Mouse (Mus musculus): ENCODE results near the gene Prpsap2. TPM values are rescaled to one million over a fixed set of nuclear protein-coding genes. Genes with fewer than 3 reads are reported as not detected.
A peak's percentile ranks its signal among the peaks of the same experiment; 100 is the strongest.
"Not testable (repeated sequence)": the region's sequence is repeated elsewhere in the genome, so short reads cannot be mapped to it uniquely, and the experiment has no call there.

The Prpsap2 gene
- total RNA-seq (2022): 10 to 100 TPM; 30.4 to 39.7 (median 36.2) TPM

GRCm38 (mm10) chr11:61761584-61762407 lies at the start of gene Prpsap2:
Gene Prpsap2 (minus strand): TSS chr11:61762088.
- peak; percentile 99 for DNase-seq

- DNase-seq: no peak
These were observed 47.9 kb upstream of the Prpsap2 start for GRCm38 (mm10) chr11:61809793-61810192.

GRCm38 (mm10) chr11:61808551-61809117 lies 46.7 kb upstream of the Prpsap2 start:
- no peak for DNase-seq

GRCm38 (mm10) chr11:61793441-61793840 lies 31.6 kb upstream of the Prpsap2 start:
- DNase-seq: no peak

GRCm38 (mm10) chr11:61788550-61788949 lies 26.7 kb upstream of the Prpsap2 start:
- DNase-seq: no peak

- not testable (repeated sequence) for DNase-seq
These were observed 20.6 kb upstream of the Prpsap2 start for GRCm38 (mm10) chr11:61782526-61782925.

GRCm38 (mm10) chr11:61774551-61775149 lies 12.8 kb upstream of the Prpsap2 start:
- DNase-seq: no peak

- no peak for DNase-seq
These were observed 1.4 kb downstream of the Prpsap2 start for GRCm38 (mm10) chr11:61760518-61760917.

- no peak for DNase-seq
These were observed 4.7 kb downstream of the Prpsap2 start for GRCm38 (mm10) chr11:61757151-61757550.

- DNase-seq: no peak
These were observed 10.3 kb downstream of the Prpsap2 start for GRCm38 (mm10) chr11:61751612-61752011.

GRCm38 (mm10) chr11:61747161-61747560 lies 14.7 kb downstream of the Prpsap2 start:
- no peak for DNase-seq

- DNase-seq: no peak
These were observed 16.1 kb downstream of the Prpsap2 start for GRCm38 (mm10) chr11:61745781-61746180.

- DNase-seq: no peak
These were observed 17.4 kb downstream of the Prpsap2 start for GRCm38 (mm10) chr11:61744460-61744859.

- DNase-seq: no peak
These were observed 18.1 kb downstream of the Prpsap2 start for GRCm38 (mm10) chr11:61743768-61744167.

GRCm38 (mm10) chr11:61740500-61740899 lies 21.4 kb downstream of the Prpsap2 start:
- no peak for DNase-seq

GRCm38 (mm10) chr11:61737290-61737689 lies 24.6 kb downstream of the Prpsap2 start:
- DNase-seq: no peak

- DNase-seq: no peak
These were observed 29.2 kb downstream of the Prpsap2 start for GRCm38 (mm10) chr11:61732672-61733071.

GRCm38 (mm10) chr11:61728037-61728436 lies 33.9 kb downstream of the Prpsap2 start:
- no peak for DNase-seq

- no peak for DNase-seq
These were observed 39.8 kb downstream of the Prpsap2 start for GRCm38 (mm10) chr11:61722077-61722476.

GRCm38 (mm10) chr11:61720636-61721035 lies 41.3 kb downstream of the Prpsap2 start, which contains the start of gene Slc5a10:
Gene Slc5a10 (minus strand): TSS chr11:61720826.
- no peak for DNase-seq

- DNase-seq: no peak
These were observed 42.1 kb downstream of the Prpsap2 start for GRCm38 (mm10) chr11:61719826-61720225.

- DNase-seq: no peak
These were observed 42.5 kb downstream of the Prpsap2 start for GRCm38 (mm10) chr11:61719387-61719786.

- no peak for DNase-seq
These were observed 43.9 kb downstream of the Prpsap2 start for GRCm38 (mm10) chr11:61717990-61718389.
